Mouse (Mus musculus) heart, embryonic 13.5 days (tissue): ENCODE results near the gene Slc4a2. TPM values are rescaled to one million over a fixed set of nuclear protein-coding genes. Genes with fewer than 3 reads are reported as not detected.
A peak's percentile ranks its signal among the peaks of the same experiment; 100 is the strongest.
"Not testable (repeated sequence)": the region's sequence is repeated elsewhere in the genome, so short reads cannot be mapped to it uniquely, and the experiment has no call there.

ENCODE experiments used
- ATAC-seq: fragments of 200-750 bp; cut with Nextera tagmentation; 2 replicates; pipeline ENCODE4 v1.8.0; 2017; ENCODE audit warnings: moderate TSS enrichment; ENCODE audit not compliant: insufficient number of reproducible peaks, low FRiP score, low TSS enrichment; ENCODE audit errors: extremely low read depth
- H3K27ac ChIP-seq: fragments of 300-500 bp; sonication (generic); replicated peaks from 2 replicates; pipeline ENCODE4 v1.5.1; 2015; ENCODE audit warnings: moderate library complexity, mild to moderate bottlenecking, inconsistent platforms
- H3K27me3 ChIP-seq: fragments of 300-500 bp; sonication (generic); replicated peaks from 2 replicates; pipeline ENCODE4 v1.6.1; 2015; ENCODE audit warnings: mild to moderate bottlenecking, inconsistent platforms
- H3K36me3 ChIP-seq: fragments of 300-500 bp; sonication (generic); 2 replicates; pipeline ENCODE4 v1.6.1; 2015; ENCODE audit warnings: mild to moderate bottlenecking, inconsistent platforms
- H3K4me1 ChIP-seq: fragments of 300-500 bp; sonication (generic); 2 replicates; pipeline ENCODE4 v1.6.1; 2015; ENCODE audit warnings: inconsistent platforms
- H3K4me2 ChIP-seq: fragments of 300-500 bp; sonication (generic); 2 replicates; pipeline ENCODE4 v1.6.1; 2015; ENCODE audit warnings: inconsistent platforms, mild to moderate bottlenecking, moderate library complexity
- H3K4me3 ChIP-seq: fragments of 300-500 bp; sonication (generic); 2 replicates; pipeline ENCODE4 v1.5.1; 2015; ENCODE audit warnings: moderate library complexity, mild to moderate bottlenecking, inconsistent platforms
- H3K9ac ChIP-seq: fragments of 300-500 bp; sonication (generic); 2 replicates; pipeline ENCODE4 v1.6.1; 2015; ENCODE audit warnings: inconsistent platforms, mild to moderate bottlenecking, moderate library complexity
- H3K9me3 ChIP-seq: fragments of 300-500 bp; sonication (generic); 2 replicates; pipeline ENCODE4 v1.6.1; 2016; ENCODE audit warnings: inconsistent platforms
- WGBS: fragments of 180-500 bp; shearing (Covaris S2); methylation state at CpG from one replicate; pipeline ENCODE4 v1.1.7; 2015; ENCODE audit warnings: mixed read lengths; 5-methylcytosine and 5-hydroxymethylcytosine counted together
- polyA plus RNA-seq: library from polyadenylated mRNA; unstranded; fragments of >200 nt; fragmentation: Nextera tagmentation; extraction: Ambion mirVana; gene quantifications from 2 replicates; pipeline ENCODE4 v1.2.1, GENCODE M21; 2015

The Slc4a2 gene
- polyA plus RNA-seq, 1 experiment from 2014 or later, result 29.3 TPM

DNA sequence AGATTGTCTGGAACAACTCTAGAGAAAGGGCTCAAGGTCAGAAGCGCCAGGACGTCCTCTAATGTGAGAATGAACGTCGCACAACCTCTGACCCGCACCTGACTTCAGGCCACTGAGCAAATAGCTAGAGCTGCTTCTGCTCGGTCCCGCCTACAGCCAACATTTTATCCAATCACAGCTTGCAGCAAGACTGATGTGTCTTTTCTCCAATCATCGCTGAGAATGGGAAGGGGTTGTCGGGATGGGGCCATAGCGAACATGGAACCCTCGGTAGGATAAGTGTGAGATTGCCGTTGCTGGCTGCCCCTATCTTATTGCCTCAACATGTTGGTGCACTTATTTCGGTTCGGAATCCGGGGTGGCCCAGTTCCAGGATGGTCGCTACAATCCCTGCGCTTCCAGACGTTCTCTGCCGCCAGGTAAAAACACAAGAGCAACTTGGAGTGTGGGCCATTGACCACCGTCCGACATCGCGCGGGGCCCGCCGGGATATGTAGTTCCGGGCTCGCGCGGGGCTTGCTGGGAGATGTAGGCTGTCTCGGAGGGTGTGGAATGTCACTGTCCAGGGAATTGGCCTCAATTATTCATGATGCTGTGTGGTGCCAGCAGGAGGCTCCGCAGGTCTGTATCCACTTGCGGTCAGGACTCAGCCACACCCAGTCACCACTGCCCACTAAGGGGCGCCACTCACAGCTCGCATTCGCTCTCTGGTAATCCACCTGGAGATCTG is 29.3 kb upstream of the Slc4a2 start:
- H3K27ac ChIP-seq, result peak overlapping the region; percentile 82
- peak overlapping the region; percentile 79 for H3K9ac ChIP-seq
- WGBS, result 1% methylated on average over 36 of the region's 36 CpGs
- 0 out of 2 replicates have a peak, but pooled peaks cover 5% of the 10 kb centered on the region for H3K27me3 ChIP-seq
- H3K4me3 ChIP-seq, result peak overlapping the region; percentile 64
- peak overlapping the region; percentile 66 for H3K4me2 ChIP-seq
- peak; percentile 91 for ATAC-seq
- peaks cover 10% of the 10 kb centered on the region for H3K36me3 ChIP-seq
- H3K9me3 ChIP-seq, result no peaks in the 10 kb centered on the region
- peaks cover 33% of the 10 kb centered on the region for H3K4me1 ChIP-seq

- Histone ChIP-seq H3K4me1 (peaks cover 23% of the 10 kb centered on the region), H3K36me3 (peaks cover 25% of the 10 kb centered on the region)
- not testable (repeated sequence) for H3K4me3 ChIP-seq, H3K9me3 ChIP-seq, H3K27me3 ChIP-seq, ATAC-seq, H3K4me2 ChIP-seq, H3K27ac ChIP-seq, H3K9ac ChIP-seq
- 89% methylated on average over 6 of the region's 6 CpGs for WGBS
Observed at GRCm38 (mm10) chr5:24396254-24396653, 27.4 kb upstream of the Slc4a2 start.

DNA sequence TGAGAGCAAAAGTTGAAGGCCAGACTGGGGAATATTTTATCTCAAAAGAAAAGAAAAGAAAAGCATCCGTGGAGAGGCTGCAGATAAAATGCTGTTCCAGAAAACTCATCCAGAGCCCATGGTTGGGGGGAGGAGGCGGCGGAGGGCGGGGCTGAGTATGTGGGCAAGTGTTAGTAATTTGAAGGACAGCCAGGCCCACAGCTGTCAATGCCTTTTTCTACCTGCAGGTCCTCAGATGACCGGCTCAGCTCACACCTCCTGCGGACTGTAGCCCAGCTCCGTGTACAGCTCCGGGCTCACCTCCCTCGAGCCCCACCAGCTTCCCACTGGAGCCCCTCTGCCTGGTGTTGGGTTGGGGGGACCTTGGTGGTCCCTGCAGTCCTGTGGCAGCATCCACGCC is 24.0 kb upstream of the Slc4a2 start:
- Histone ChIP-seq H3K4me2 (no peak overlapping the region), H3K9ac (no peak overlapping the region), H3K4me3 (no peak overlapping the region), H3K27ac (no peak overlapping the region), H3K36me3 (peaks cover 58% of the 10 kb centered on the region), H3K27me3 (no peaks in the 10 kb centered on the region), H3K9me3 (no peaks in the 10 kb centered on the region), H3K4me1 (peaks cover 7% of the 10 kb centered on the region)
- ATAC-seq, result no peak
- 67% methylated on average over 10 of the region's 10 CpGs for WGBS

DNA sequence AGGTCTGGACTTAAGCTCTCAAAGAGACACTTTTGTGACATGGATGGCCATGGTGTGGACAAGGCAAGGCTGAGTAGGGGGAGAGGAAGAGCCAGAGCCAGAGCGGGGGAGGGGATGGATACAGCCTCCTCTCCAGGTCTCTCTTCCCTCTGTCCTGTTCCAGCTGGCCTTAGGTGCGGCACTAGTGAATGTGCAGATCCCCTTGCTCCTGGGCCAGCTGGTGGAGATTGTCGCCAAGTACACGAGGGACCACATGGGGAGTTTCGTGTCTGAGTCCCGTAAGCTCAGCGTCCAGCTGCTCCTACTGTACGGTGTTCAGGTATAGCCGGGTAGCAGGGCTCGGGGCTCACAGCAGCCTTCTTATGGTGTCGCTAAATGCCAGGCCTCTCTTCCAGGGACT is 23.3 kb upstream of the Slc4a2 start:
- Histone ChIP-seq H3K9ac (no peak overlapping the region), H3K36me3 (peaks cover 64% of the 10 kb centered on the region), H3K27me3 (no peaks in the 10 kb centered on the region), H3K4me3 (no peak overlapping the region), H3K4me2 (no peak overlapping the region), H3K4me1 (0 out of 2 replicates have a peak, but pooled peaks cover under 1% of the 10 kb centered on the region), H3K27ac (no peak overlapping the region), H3K9me3 (no peaks in the 10 kb centered on the region)
- 90% methylated on average over 11 of the region's 11 CpGs for WGBS
- ATAC-seq, result no peak

- Histone ChIP-seq H3K27ac (no peak overlapping the region), H3K27me3 (no peaks in the 10 kb centered on the region), H3K9me3 (no peaks in the 10 kb centered on the region), H3K9ac (no peak overlapping the region), H3K36me3 (peaks cover 68% of the 10 kb centered on the region), H3K4me2 (no peak overlapping the region), H3K4me3 (no peak overlapping the region), H3K4me1 (no peaks in the 10 kb centered on the region)
- WGBS, result 85% methylated on average over 5 of the region's 5 CpGs
- no peak for ATAC-seq
Observed at GRCm38 (mm10) chr5:24400911-24401605, 22.6 kb upstream of the Slc4a2 start.

DNA sequence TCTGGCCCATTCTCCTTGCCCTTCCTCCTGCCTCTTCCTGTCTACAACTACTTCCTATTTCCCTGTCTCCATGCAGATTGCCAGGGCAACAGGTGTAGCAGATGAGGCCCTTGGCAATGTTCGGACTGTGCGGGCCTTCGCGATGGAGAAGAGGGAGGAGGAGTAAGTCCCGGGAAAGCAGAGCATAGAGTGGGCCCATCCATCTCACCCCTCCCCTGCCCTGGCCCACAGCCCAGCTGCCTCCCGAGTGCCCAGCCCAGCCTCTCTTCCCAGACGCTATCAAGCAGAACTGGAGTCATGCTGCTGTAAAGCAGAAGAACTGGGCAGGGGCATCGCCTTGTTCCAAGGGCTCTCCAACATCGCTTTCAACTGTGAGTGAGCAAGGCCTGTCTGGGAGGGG is 21.7 kb upstream of the Slc4a2 start:
- H3K9ac ChIP-seq, result no peak overlapping the region
- H3K27me3 ChIP-seq, result no peaks in the 10 kb centered on the region
- H3K4me1 ChIP-seq, result no peaks in the 10 kb centered on the region
- no peak overlapping the region for H3K4me2 ChIP-seq
- 65% methylated on average over 9 of the region's 9 CpGs for WGBS
- H3K4me3 ChIP-seq, result no peak overlapping the region
- ATAC-seq, result no peak
- peaks cover 72% of the 10 kb centered on the region for H3K36me3 ChIP-seq
- H3K9me3 ChIP-seq, result no peaks in the 10 kb centered on the region
- H3K27ac ChIP-seq, result no peak overlapping the region

- Histone ChIP-seq H3K9me3 (no peaks in the 10 kb centered on the region), H3K27me3 (no peaks in the 10 kb centered on the region)
- no peak for ATAC-seq
Observed at GRCm38 (mm10) chr5:24404594-24405360, 18.9 kb upstream of the Slc4a2 start.

DNA sequence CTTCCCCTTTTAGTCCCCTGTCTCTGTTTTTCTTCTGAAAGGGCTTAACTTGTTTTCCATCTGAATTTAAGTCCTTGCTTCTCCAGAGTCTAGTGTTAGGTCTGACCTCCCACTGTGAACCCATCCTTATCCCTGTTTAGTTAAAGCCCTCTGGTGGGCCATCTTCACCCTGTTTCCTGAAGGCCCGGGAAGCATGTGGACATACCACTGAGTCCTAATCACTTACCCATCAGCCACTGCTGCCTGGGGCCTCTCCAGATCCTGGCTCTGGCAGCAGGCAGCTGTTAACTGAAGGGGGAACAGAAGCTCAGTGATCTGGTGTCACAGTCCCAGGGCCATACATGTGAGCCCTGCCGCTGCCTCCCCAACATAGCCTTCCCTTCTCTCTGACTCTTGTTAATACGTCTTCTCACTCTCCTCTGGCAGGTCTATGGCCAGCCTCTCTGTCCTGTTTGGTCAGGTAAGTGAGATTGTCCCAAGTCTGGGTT is 18.2 kb upstream of the Slc4a2 start:
- peaks cover 92% of the 10 kb centered on the region for H3K36me3 ChIP-seq
- no peak overlapping the region for H3K4me2 ChIP-seq
- WGBS, result 53% methylated on average over 3 of the region's 3 CpGs
- H3K27me3 ChIP-seq, result no peaks in the 10 kb centered on the region
- H3K9me3 ChIP-seq, result no peaks in the 10 kb centered on the region
- no peaks in the 10 kb centered on the region for H3K4me1 ChIP-seq
- H3K4me3 ChIP-seq, result no peak overlapping the region
- H3K27ac ChIP-seq, result no peak overlapping the region
- no peak overlapping the region for H3K9ac ChIP-seq
- no peak for ATAC-seq

More at GRCm38 (mm10) chr5:24404594-24405360, 18.9 kb upstream of the Slc4a2 start:
- Histone ChIP-seq H3K4me1 (no peaks in the 10 kb centered on the region), H3K9ac (no peak overlapping the region), H3K27ac (no peak overlapping the region), H3K4me3 (no peak overlapping the region), H3K4me2 (no peak overlapping the region), H3K36me3 (peaks cover 96% of the 10 kb centered on the region)
- 77% methylated on average over 6 of the region's 6 CpGs for WGBS

DNA sequence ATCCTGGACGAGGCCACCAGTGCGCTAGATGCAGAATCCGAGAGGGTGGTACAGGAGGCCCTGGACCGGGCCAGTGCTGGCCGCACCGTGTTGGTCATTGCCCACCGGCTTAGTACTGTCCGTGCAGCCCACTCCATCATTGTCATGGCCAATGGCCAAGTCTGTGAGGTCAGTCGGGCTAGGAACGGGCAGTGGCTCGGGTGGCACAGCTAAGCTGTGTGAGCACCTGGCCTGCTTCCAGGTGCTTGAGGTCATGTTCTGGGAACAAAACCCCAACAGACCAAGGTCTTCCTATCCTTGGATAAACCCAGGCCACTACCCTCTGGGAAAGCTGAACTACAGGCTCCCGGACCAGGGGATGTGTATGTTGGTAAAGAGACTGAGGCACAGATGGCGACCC is 15.0 kb upstream of the Slc4a2 start:
- Histone ChIP-seq H3K4me1 (peaks cover 4% of the 10 kb centered on the region; the same call in 1 of the 2 replicates), H3K27me3 (peaks cover 2% of the 10 kb centered on the region), H3K27ac (no peak overlapping the region), H3K4me2 (no peak overlapping the region), H3K4me3 (no peak overlapping the region), H3K36me3 (peaks cover 62% of the 10 kb centered on the region), H3K9me3 (no peaks in the 10 kb centered on the region), H3K9ac (no peak overlapping the region)
- 83% methylated on average over 13 of the region's 13 CpGs for WGBS
- ATAC-seq, result no peak

- no peak for ATAC-seq
- Histone ChIP-seq H3K4me2 (no peak overlapping the region), H3K9me3 (no peaks in the 10 kb centered on the region), H3K4me3 (no peak overlapping the region), H3K36me3 (peaks cover 53% of the 10 kb centered on the region), H3K4me1 (peaks cover 4% of the 10 kb centered on the region; the same call in 1 of the 2 replicates), H3K27me3 (peaks cover 9% of the 10 kb centered on the region), H3K9ac (no peak overlapping the region), H3K27ac (no peak overlapping the region)
- WGBS, result 89% methylated on average over 2 of the region's 2 CpGs
Observed at GRCm38 (mm10) chr5:24409466-24409865, 14.2 kb upstream of the Slc4a2 start.

DNA sequence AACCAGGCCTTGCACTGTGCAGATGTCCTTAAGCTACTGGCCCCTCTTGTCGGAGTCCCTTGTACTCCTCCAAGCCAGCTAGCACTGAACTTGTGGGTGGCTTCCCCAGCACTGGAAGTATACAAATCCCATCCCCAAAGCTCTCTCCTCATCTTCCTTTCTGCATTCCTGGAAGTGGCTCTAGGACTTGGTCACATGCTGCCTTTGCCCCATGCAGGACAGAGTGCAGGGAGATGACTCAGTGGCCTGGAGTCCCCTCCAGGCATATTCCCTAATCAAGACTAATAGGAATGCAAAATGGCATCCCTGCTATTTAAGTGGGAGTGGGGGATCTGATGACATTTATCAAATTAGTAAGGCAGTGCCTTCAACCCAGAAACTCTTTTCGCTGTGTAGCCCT is 11.6 kb upstream of the Slc4a2 start:
- peaks cover 18% of the 10 kb centered on the region for H3K27me3 ChIP-seq
- H3K4me1 ChIP-seq, result peaks cover 11% of the 10 kb centered on the region
- WGBS, result 70% methylated on average over 2 of the region's 2 CpGs
- no peak overlapping the region for H3K9ac ChIP-seq
- ATAC-seq, result no peak
- no peak overlapping the region for H3K4me3 ChIP-seq
- no peak overlapping the region for H3K27ac ChIP-seq
- H3K36me3 ChIP-seq, result peaks cover 29% of the 10 kb centered on the region
- no peaks in the 10 kb centered on the region for H3K9me3 ChIP-seq
- H3K4me2 ChIP-seq, result no peak overlapping the region
